Mouse (Mus musculus) liver, embryonic 14.5 days (tissue): Measurements from ENCODE around the gene Tns1. TPM values are rescaled to one million over a fixed set of nuclear protein-coding genes. Genes with fewer than 3 reads are reported as not detected.
A peak's percentile ranks its signal among the peaks of the same experiment; 100 is the strongest.

Experiments used
- ATAC-seq: fragments of 200-750 bp; cut with Nextera tagmentation; 2 replicates; pipeline ENCODE4 v1.8.0; 2017; ENCODE audit warnings: moderate number of reproducible peaks, mild to moderate bottlenecking, moderate library complexity; ENCODE audit not compliant: insufficient read depth
- DNase-seq, 3 experiments: peaks; one replicate each; pipeline ENCODE4 v3.0.0-alpha.2; 2012 to 2013; ENCODE audit warnings: low read depth in 3 of 3, low spot score in 3 of 3
- H3K27ac ChIP-seq: fragments of 300-500 bp; sonication (generic); 2 replicates; pipeline ENCODE4 v1.5.1; 2014; ENCODE audit warnings: moderate library complexity, mild to moderate bottlenecking, control low read depth, inconsistent platforms
- H3K27me3 ChIP-seq: fragments of 300-500 bp; sonication (generic); 2 replicates; pipeline ENCODE4 v1.6.1; 2014; ENCODE audit warnings: mild to moderate bottlenecking, low read length, moderate library complexity; ENCODE audit not compliant: control insufficient read depth, insufficient read depth
- H3K36me3 ChIP-seq: fragments of 300-500 bp; sonication (generic); replicated peaks from 2 replicates; pipeline ENCODE4 v1.6.1; 2014; ENCODE audit warnings: low read depth; ENCODE audit not compliant: control insufficient read depth, insufficient read depth
- H3K4me1 ChIP-seq, 2 experiments: fragments of 200-500 bp in 1 of 2; fragments of 300-500 bp in 1 of 2; sonication (generic) in 1 of 2; replicated peaks; 2 replicates each; pipeline ENCODE4 v1.6.1; 2012 to 2014; ENCODE audit warnings: antibody characterized with exemption in 1 of 2, inconsistent platforms in 1 of 2, low read length in 1 of 2; ENCODE audit not compliant: control insufficient read depth in 2 of 2, insufficient read depth in 2 of 2
- H3K4me2 ChIP-seq: fragments of 300-500 bp; sonication (generic); 2 replicates; pipeline ENCODE4 v1.6.1; 2014; ENCODE audit warnings: low read depth, mild to moderate bottlenecking, control low read depth, moderate library complexity
- H3K4me3 ChIP-seq, 2 experiments: fragments of 200-500 bp in 1 of 2; fragments of 300-500 bp in 1 of 2; sonication (generic) in 1 of 2; 2 replicates each; pipeline ENCODE4 v1.5.1; 2012 to 2014; ENCODE audit warnings: low read depth in 2 of 2, low read length in 2 of 2, mild to moderate bottlenecking in 2 of 2, control low read depth in 1 of 2, inconsistent platforms in 1 of 2, moderate library complexity in 1 of 2; ENCODE audit not compliant: insufficient read depth in 1 of 2
- H3K9ac ChIP-seq: fragments of 300-500 bp; sonication (generic); replicated peaks from 2 replicates; pipeline ENCODE4 v1.6.1; 2014; ENCODE audit warnings: mild to moderate bottlenecking, control low read depth, moderate library complexity
- H3K9me3 ChIP-seq: fragments of 300-500 bp; sonication (generic); 2 replicates; pipeline ENCODE4 v1.6.1; 2016; ENCODE audit warnings: low read length, mixed read lengths; ENCODE audit not compliant: control insufficient read depth
- CTCF ChIP-seq: IDR thresholded peaks from 2 replicates; pipeline ENCODE4 v1.5.1; 2016; ENCODE audit warnings: antibody characterized with exemption, low read depth, control low read depth
- EP300 ChIP-seq: IDR thresholded peaks from 2 replicates; pipeline ENCODE4 v1.6.1; 2016; ENCODE audit warnings: antibody characterized with exemption, low read depth
- WGBS: fragments of 180-500 bp; shearing (Covaris S2); extraction: QIAGEN DNeasy Blood & Tissue Kit; methylation state at CpG from one replicate; pipeline ENCODE4 v1.1.7; 2014; ENCODE audit not compliant: insufficient replicate concordance; 5-methylcytosine and 5-hydroxymethylcytosine counted together
- polyA plus RNA-seq, 2 experiments: library from polyadenylated mRNA; depleted of rRNA in 1 of 2; stranded (reverse) in 1 of 2; unstranded in 1 of 2; fragments of >200 nt; fragmentation: Nextera tagmentation in 1 of 2; extraction: Ambion mirVana in 1 of 2; gene quantifications; 2 replicates each; pipeline versions ENCODE4 v1.2.1 to v1.2.3; 2012 to 2014

Tns1 gene
- polyA plus RNA-seq, 2 experiments = 7.2 to 15.7 TPM

DNA sequence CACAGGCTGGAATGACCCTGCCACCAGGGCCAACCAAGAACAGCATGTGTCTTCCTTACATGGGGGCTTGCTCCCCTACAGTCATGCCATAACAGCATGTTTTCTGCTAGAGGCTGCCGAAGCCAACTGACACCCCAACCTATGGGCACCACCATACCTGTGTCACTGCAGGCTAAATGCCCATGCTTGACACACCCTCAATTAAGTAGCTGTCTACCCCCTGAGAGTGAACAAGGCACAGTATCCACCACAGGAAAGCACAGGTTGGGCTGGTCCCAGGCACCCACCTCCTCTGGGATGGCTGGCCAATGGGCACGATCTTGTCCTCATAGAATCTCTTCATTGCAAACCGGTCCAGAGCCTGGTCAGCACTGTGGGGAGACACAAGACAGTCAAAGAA is 134.2 kb downstream of the Tns1 start:
- Histone ChIP-seq H3K9me3 (no peaks in the 10 kb centered on the region), H3K36me3 (peaks cover 23% of the 10 kb centered on the region), H3K27ac (no peak overlapping the region), H3K27me3 (no peaks in the 10 kb centered on the region), H3K4me2 (no peak overlapping the region), H3K4me1 (no peaks in the 10 kb centered on the region), H3K4me3 (no peak overlapping the region), H3K9ac (no peak overlapping the region)
- no peak for TF ChIP-seq CTCF
- TF ChIP-seq EP300 = no peak
- DNase-seq = no peak
- WGBS = 73% methylated on average over 3 of the region's 3 CpGs
- no peak for ATAC-seq

DNA sequence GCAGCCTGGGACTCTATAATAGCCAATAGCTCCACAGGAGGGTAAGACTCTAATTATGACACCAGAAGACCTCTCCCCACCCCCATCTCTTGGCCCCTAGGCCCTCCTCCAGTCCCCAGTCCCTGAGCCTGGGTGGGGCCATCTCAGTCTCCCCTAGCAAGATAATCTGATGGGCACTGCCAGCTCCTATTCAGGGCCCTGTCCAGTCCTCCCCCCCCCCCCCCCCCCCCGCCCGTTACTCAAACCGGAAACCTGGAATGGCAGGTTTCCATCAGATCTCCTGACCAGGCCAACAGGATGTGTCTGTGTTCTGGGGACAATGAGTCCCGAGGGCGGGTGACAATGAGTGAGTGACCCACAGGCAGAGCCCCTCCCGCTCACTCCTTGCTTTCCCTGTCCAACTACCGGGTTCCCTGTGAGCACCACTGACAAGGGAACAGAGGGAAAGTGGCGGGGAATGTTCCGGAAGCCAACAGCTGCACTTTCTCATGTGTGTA is 136.5 kb downstream of the Tns1 start:
- no peaks in the 10 kb centered on the region for H3K27me3 ChIP-seq
- 0 out of 2 replicates have a peak, but pooled peaks have one; percentile 34 for ATAC-seq
- DNase-seq = no peak
- H3K9ac ChIP-seq = no peak overlapping the region
- H3K4me1 ChIP-seq = no peaks in the 10 kb centered on the region
- H3K4me3 ChIP-seq = no peak overlapping the region
- H3K36me3 ChIP-seq = peaks cover 24% of the 10 kb centered on the region
- H3K9me3 ChIP-seq = no peaks in the 10 kb centered on the region
- 45% methylated on average over 8 of the region's 9 CpGs for WGBS
- TF ChIP-seq CTCF (no peak), EP300 (no peak)
- H3K27ac ChIP-seq = no peak overlapping the region
- no peak overlapping the region for H3K4me2 ChIP-seq

DNA sequence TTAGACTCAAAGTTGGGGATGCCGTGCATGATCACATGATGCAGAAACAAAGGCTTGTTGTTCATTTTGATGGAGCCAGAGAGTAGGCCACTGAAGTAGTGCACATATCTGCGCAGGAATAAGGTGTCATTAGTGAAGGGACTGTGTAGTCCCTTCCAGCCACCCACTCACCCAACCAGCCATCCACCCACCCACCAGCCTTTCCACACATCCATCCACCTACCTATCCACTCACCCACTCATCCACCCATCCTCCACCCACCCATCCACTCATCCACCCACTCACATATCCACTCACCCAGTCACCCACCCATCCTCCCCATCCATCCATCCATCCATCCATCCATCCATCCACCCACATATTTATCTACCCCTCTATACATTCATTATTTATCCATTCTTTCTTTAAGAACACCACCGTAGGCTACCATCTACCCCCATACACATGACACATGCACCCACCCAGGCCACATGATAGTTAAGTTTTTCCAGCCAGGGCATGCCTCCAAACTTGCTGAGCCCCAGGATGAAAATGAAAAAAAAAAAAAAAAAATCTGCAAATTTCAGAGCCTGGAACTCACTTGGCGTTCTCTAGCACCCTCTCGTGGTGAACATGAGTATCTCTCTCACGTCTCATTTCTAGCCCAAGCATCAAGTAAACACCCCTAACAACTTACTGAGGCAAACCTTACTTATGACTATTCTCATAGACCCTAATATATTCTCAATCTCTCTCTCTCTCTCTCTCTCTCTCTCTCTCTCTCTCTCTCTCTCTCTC is 137.8 kb downstream of the Tns1 start:
- TF ChIP-seq EP300 = no peak
- TF ChIP-seq CTCF = peak; percentile 71
- Histone ChIP-seq H3K27me3 (no peaks in the 10 kb centered on the region), H3K9ac (no peak overlapping the region), H3K27ac (no peak overlapping the region), H3K4me2 (no peak overlapping the region), H3K4me1 (no peaks in the 10 kb centered on the region), H3K36me3 (peaks cover 25% of the 10 kb centered on the region), H3K9me3 (no peaks in the 10 kb centered on the region), H3K4me3 (no peak overlapping the region)
- DNase-seq (peak in 2 of 3 experiments; percentile 31 to 32), ATAC-seq (no peak)
- 46% methylated on average over 6 of the region's 6 CpGs for WGBS

DNA sequence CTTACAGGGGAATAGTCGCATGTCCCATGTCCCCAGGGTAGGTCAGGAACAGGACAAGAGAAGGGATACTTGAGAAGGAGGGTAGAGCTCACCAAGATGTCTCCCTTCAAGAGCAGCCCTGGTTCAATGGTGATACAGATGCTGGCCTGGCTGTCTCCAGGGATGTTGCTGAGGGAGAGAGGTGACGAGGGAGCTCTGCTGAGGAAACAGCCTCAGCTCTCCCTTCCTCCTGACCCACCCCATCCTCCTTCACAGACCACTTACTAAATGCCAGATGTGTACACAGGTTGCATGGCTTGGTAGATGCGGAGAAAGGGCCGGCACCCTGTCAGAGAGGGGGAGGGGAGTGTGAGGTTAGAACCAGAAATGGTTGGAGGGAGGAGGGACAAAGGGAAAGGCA is 138.6 kb downstream of the Tns1 start:
- no peak overlapping the region for H3K4me2 ChIP-seq
- TF ChIP-seq CTCF (no peak), EP300 (no peak)
- H3K9me3 ChIP-seq = no peaks in the 10 kb centered on the region
- no peaks in the 10 kb centered on the region for H3K4me1 ChIP-seq
- WGBS = 84% methylated on average over 4 of the region's 4 CpGs
- no peak overlapping the region for H3K4me3 ChIP-seq
- H3K27me3 ChIP-seq = no peaks in the 10 kb centered on the region
- H3K36me3 ChIP-seq = peaks cover 23% of the 10 kb centered on the region
- H3K9ac ChIP-seq = no peak overlapping the region
- ATAC-seq (no peak), DNase-seq (no peak)
- H3K27ac ChIP-seq = no peak overlapping the region

DNA sequence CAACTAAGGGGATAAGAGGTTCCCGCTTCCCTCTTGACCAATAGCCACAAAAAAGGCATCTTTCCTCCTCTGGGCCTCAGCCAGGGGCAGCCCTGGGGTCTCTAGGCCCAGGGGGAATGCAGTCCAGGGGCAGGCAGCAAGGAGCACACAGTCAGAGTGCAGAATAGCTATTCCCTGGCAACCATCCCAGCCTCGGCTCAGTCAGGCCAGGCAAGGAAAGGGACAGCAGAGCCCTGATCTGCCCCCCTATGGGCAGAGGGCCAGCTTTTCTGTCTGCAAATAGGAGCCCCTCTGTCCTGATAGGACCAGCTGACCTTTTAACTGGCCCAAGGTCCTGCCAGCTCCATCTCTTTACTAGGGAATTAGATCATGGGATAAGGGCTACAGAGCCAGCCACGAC is 145.0 kb downstream of the Tns1 start:
- H3K36me3 ChIP-seq = peaks cover 19% of the 10 kb centered on the region
- no peak for ATAC-seq
- WGBS = 72% methylated on average over 3 of the region's 3 CpGs
- H3K27me3 ChIP-seq = no peaks in the 10 kb centered on the region
- no peak for TF ChIP-seq CTCF
- no peak for TF ChIP-seq EP300
- no peaks in the 10 kb centered on the region for H3K9me3 ChIP-seq
- DNase-seq = no peak
- H3K9ac ChIP-seq = no peak overlapping the region
- H3K4me2 ChIP-seq = no peak overlapping the region
- no peak overlapping the region for H3K27ac ChIP-seq
- no peaks in the 10 kb centered on the region for H3K4me1 ChIP-seq
- no peak overlapping the region for H3K4me3 ChIP-seq
